Mouse (Mus musculus) liver, adult 2 months (tissue): ENCODE data around the gene Myh7.

Experiments
- CTCF ChIP-seq: fragments of 200-500 bp; IDR thresholded peaks from 2 replicates; pipeline ENCODE4 v1.5.1; 2011; ENCODE audit warnings: low read depth, low read length, control low read depth
- POLR2A ChIP-seq: fragments of 200-500 bp; IDR thresholded peaks from 2 replicates; pipeline ENCODE4 v1.6.1; 2011; ENCODE audit warnings: low read length, control low read depth; ENCODE audit not compliant: insufficient read depth; ENCODE audit errors: extremely low read depth

DNA sequence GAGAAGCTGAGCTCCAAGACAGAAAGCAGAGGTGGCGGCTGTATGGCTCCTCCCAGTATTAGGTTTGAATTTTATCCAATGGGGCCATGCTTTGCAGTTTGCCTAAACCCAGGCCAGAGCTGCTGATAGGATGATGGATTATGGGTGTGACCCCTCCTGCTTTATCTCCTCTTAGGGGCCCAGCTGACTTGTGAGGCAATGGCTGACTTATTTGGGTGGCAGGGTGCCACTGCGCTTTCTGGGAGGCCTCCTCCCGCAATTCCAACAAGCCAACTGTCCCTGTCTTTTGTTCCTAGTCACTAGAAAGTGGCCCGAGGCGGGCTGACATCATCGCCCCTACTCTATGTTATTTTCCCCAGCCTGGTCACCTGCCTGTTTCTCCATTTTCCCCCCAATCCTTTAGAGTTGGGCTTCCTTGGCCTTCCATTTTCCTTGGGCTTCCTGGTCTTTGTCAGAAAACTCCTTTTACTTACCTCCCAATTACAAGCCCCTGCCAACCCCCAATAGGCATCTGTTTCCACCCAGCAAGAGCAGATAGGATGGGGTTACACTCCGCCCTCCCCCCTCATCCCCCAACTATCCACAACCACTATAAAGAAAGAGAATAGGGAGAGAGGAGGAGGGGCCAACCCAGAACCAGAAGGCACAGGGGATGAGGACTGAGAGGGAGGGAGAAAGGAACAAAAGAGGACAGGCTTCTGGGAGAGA, 69.6 kb downstream of the Myh7 start:
- TF ChIP-seq CTCF: no peak
- no peak for TF ChIP-seq POLR2A
